Mouse (Mus musculus) layer of hippocampus, postnatal 10 days (tissue): ENCODE data around the gene Myb. TPM values are rescaled to one million over a fixed set of nuclear protein-coding genes. Genes with fewer than 3 reads are reported as not detected.
A peak's percentile ranks its signal among the peaks of the same experiment; 100 is the strongest.

Source experiments
- DNase-seq, 2 experiments: peaks; one replicate each; pipeline ENCODE4 v3.0.0; 2021; ENCODE audit warnings: low spot score in 2 of 2
- long read RNA-seq: library from polyadenylated mRNA; stranded (forward); transcript quantifications from one replicate; pipeline ENCODE4 v2.0.0, GENCODE M21; 2023
- total RNA-seq, 2 experiments: library from RNA; stranded (reverse); gene quantifications; 2 replicates each; pipeline ENCODE4 v1.2.3; 2021

The Myb gene
- total RNA-seq = 1 to 10 TPM; 1.5 to 2.1 TPM
- long read RNA-seq, partial matches to known transcripts = 2 of 5 reads
- long read RNA-seq, other reads (novel, unspliced or antisense) = 0 of 5 reads

DNA sequence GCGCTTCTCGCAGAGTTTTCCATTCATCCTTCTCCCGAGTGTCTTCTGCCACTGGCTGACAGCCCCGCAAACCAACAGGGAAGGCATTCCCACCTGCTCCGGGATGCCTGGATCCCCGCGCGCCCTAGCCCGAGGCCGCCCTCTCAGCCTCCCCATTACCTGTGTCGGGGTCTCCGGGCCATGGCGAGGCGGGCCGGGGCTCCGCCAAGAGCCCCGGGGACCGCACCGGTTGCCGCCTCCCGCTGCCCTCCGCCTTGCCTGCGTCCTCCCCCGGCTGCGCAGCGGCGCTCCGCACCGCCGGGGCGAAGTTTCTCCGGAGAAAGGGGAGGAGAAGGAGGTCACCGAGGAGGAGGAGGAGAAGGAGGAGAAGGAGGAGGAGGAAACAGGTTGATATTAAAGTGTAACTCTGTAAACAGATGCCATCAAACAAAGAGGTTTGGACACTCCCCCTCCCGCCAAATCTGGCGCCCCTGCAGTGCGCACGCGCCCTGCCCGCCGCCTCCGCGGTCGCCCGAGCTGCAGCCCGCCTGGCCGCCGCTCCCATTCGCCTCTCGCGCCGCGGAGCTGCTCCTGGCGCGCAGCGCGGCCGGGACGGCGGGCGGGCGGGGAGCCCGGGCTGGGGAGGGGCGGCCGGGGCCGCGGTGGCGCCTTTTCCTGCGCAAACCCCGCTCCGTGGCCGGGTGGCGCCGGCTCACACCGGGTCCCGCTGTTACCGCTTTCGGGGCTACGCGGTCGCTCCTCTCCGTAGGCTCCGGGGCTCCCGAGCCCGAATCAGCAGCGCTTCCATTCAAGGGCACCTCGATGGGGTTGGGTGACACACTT is at the start of gene Myb:
Gene Myb, minus strand, starts transcription at position 448 of the 822 bp plus-strand sequence.
- peak; percentile 53 to 71 for DNase-seq

- DNase-seq = no peak
Observed at GRCm38 (mm10) chr10:21207378-21207777, 46.6 kb upstream of the Myb start.

GRCm38 (mm10) chr10:21206232-21206631 is 45.4 kb upstream of the Myb start:
- DNase-seq = no peak

DNA sequence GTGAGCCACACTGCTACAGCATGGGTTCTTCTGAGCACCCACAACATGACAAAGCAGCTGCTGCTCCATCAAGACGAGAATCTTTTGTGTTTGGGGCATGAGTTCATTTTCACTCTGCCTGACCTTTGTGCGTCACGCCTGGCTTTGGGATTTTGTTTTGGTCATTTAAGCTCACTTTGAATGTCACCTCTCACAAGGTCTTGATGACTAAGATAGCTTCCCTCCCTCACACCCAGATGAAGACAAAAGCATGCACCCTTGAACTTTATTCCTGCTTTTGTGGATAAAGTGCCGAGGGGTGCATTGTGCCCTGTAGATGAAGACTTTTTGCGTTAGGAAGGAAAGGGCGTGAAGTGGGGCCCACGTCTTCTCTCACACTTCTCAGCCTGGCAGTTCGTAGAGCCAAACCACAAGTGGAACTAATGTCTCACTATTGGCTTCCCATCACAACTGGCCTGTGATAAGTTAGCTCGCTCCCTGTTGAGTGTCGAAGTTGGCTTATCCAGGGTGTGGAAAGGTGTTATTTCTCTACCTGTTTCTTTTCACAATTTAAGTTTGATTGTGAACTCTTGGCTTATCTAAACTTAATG is 43.8 kb upstream of the Myb start:
- no peak for DNase-seq

GRCm38 (mm10) chr10:21203886-21204285 is 43.1 kb upstream of the Myb start:
- DNase-seq = no peak

GRCm38 (mm10) chr10:21203461-21203860 is 42.7 kb upstream of the Myb start:
- no peak for DNase-seq

GRCm38 (mm10) chr10:21200761-21201160 is 40.0 kb upstream of the Myb start:
- DNase-seq = no peak

GRCm38 (mm10) chr10:21200322-21200721 is 39.5 kb upstream of the Myb start:
- DNase-seq = no peak

- no peak for DNase-seq
Observed at GRCm38 (mm10) chr10:21196646-21197116, 35.9 kb upstream of the Myb start.

- DNase-seq = no peak
Observed at GRCm38 (mm10) chr10:21195597-21195996, 34.8 kb upstream of the Myb start.

DNA sequence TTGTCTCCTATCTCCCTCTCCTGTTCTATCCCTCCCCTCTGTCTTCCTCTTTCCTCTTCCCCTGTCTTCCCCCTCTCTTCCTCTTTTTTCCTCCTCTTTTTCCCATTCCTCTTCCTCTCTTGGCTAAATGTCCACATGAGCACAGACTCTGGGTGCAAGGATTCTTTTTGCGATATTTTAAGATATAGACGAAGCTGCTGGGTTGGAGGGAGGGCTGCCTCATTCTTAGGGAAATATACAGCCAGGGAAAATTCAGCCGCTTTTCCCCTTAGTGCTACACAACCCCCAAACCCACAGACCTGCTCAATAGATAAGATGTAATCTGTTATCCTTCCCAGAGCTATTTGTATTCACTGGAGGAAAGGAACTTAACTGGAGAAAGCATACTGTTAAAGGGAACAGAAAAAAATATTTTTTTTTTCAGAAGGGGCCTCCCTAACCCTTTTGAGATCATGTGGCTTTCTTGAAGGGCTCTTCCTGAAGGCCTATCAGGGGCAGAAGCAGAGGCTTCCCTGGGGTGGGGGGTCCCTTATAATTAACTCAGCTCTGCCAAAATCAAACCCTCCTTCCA is 33.2 kb upstream of the Myb start:
- DNase-seq = no peak

- DNase-seq = no peak
Observed at GRCm38 (mm10) chr10:21193088-21193934, 32.5 kb upstream of the Myb start.

DNA sequence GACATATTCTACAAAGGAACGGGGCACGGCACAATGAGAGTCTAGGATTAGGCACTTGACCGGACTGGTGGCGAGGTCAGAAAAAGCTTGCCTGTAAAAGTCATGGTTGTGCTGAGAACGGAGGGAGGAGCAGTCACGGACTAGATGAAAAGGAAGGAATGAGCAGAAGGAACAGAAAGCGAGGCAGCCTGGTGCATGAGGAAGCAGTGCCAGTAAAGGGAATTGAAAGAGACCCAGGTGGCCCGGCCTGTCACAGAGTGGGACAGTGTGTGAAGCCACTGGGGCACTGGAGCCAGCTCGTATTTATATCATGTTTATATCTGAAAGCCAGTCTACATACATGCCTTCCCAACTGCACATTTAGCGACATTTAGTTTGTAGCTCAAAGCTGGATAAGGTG is 31.7 kb upstream of the Myb start:
- no peak for DNase-seq

DNA sequence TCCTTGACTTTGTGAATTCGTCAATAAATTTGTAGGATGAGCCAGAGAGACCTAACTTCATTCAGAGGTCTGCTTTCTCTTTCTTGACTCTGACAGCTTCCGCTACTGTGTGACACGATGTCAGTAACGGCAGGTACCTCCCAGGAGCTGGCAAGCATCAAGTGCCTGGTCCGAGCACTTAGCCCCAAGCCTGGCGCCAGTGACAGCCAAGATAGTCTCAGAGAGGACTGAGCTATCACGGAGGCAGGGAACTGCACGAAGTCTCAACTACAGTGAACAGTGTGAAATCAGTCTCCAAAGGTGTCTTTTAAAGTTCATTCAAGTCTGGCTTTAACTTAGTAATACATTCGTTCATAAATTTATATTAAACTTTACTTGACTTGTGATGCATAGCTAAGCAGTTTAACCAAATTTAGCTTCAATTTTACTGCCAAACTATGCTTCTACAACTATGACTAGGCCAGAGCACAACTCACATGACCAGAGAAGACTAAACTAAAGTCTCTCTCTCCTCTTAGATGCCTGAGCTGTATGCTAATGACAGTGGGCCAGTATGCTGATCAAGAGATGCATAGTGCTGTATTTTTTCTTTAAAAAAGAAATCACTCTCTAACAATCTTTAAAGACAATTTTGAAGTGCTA is 29.1 kb upstream of the Myb start:
- DNase-seq = no peak

- DNase-seq = no peak
Observed at GRCm38 (mm10) chr10:21189275-21189601, 28.5 kb upstream of the Myb start.

DNA sequence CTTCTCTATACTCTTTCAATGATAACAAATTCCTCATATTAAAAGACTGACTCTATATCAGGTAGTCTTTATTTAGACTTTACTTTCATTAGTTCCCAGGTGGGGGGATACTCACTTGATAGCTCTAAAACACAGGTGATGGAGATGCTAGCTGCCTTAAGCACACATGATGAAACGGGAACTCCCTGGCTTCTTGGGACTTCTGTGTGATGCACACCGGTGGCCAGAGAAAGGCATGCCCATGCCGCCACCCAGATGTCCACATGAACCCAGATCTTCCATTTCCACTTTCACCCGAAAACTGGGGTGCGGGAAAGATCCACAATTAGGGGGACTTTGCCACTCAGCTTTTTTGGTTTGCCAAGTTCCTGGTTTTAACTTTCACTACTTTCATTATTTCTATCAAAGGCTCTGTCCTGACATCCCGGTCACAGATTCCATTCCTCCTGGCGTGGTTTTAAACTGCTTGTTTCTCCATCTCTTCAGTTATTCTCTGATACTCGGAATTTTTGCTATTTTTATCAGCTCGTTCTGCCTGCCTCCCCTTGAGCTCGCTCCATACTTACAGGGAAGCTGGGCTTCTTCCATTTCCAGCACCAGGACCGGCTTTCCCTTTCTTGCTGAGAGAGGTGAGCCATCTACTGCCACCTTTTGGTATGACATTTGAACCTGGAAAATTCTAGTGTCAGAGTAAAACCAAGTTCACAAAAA is 27.9 kb upstream of the Myb start:
- DNase-seq = peak; percentile 55 to 66

GRCm38 (mm10) chr10:21187847-21188246 is 27.1 kb upstream of the Myb start:
- DNase-seq = no peak

DNA sequence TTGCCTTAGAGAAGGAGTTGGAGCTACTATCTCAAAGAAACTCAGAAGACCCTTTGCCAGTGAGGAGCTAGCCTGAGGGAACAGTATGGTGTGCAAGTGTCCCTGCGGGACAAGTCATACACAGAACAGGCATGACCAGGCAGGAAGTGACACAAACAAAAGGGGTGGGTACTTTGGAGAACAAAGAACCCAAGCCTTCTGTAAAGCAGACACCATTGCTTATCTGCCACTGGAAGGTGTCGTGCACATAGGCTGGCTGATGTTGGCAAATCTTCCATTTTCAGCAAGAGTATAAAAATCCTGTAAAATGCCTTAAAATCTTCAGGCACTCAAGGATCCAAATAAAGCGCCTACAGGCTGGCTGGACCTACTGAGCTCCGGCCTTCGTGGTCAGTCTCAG is 25.9 kb upstream of the Myb start:
- DNase-seq = no peak

- no peak for DNase-seq
Observed at GRCm38 (mm10) chr10:21178711-21179110, 17.9 kb upstream of the Myb start.

- no peak for DNase-seq
Observed at GRCm38 (mm10) chr10:21178281-21178680, 17.5 kb upstream of the Myb start.
